Mouse (Mus musculus) midbrain, embryonic 15.5 days (tissue): ENCODE measurements around the gene Olfr147. TPM values are rescaled to one million over a fixed set of nuclear protein-coding genes. Genes with fewer than 3 reads are reported as not detected.
"Not testable (repeated sequence)": the region's sequence is repeated elsewhere in the genome, so short reads cannot be mapped to it uniquely, and the experiment has no call there.

Experiments
- ATAC-seq: fragments of 200-750 bp; cut with Nextera tagmentation; replicated peaks from 2 replicates; pipeline ENCODE4 v1.8.0; 2017; ENCODE audit warnings: moderate TSS enrichment
- H3K27ac ChIP-seq: fragments of 300-500 bp; sonication (generic); 2 replicates; pipeline ENCODE4 v1.5.1; 2015; ENCODE audit warnings: mild to moderate bottlenecking, inconsistent platforms
- H3K27me3 ChIP-seq: fragments of 300-500 bp; sonication (generic); replicated peaks from 2 replicates; pipeline ENCODE4 v1.6.1; 2015; ENCODE audit warnings: inconsistent platforms
- H3K36me3 ChIP-seq: fragments of 300-500 bp; sonication (generic); replicated peaks from 2 replicates; pipeline ENCODE4 v1.6.1; 2015; ENCODE audit warnings: inconsistent platforms
- H3K4me1 ChIP-seq: fragments of 300-500 bp; sonication (generic); 2 replicates; pipeline ENCODE4 v1.6.1; 2015; ENCODE audit warnings: inconsistent platforms
- H3K4me2 ChIP-seq: fragments of 300-500 bp; sonication (generic); 2 replicates; pipeline ENCODE4 v1.6.1; 2015; ENCODE audit warnings: inconsistent platforms, mild to moderate bottlenecking, moderate library complexity
- H3K4me3 ChIP-seq: fragments of 300-500 bp; sonication (generic); 2 replicates; pipeline ENCODE4 v1.5.1; 2015; ENCODE audit warnings: mild to moderate bottlenecking, inconsistent platforms
- H3K9ac ChIP-seq: fragments of 300-500 bp; sonication (generic); 2 replicates; pipeline ENCODE4 v1.6.1; 2015; ENCODE audit warnings: mild to moderate bottlenecking, inconsistent platforms
- H3K9me3 ChIP-seq: fragments of 300-500 bp; sonication (generic); 2 replicates; pipeline ENCODE4 v1.6.1; 2016; ENCODE audit warnings: inconsistent platforms
- WGBS: fragments of 180-500 bp; shearing (Covaris S2); methylation state at CpG from one replicate; pipeline ENCODE4 v1.1.7; 2015; ENCODE audit warnings: mixed read lengths; 5-methylcytosine and 5-hydroxymethylcytosine counted together
- polyA plus RNA-seq: library from polyadenylated mRNA; unstranded; fragments of >200 nt; fragmentation: Nextera tagmentation; extraction: Ambion mirVana; gene quantifications from 2 replicates; pipeline ENCODE4 v1.2.1, GENCODE M21; 2015

The Olfr147 gene
- not detected in 2 replicates for polyA plus RNA-seq

GRCm38 (mm10) chr9:38401398-38401797, at the start of gene Olfr147:
Gene Olfr147 (plus strand): TSS chr9:38401698.
- Histone ChIP-seq H3K27me3 (no peaks in the 10 kb centered on the region), H3K9ac (no peak within 1 kb of the TSS), H3K27ac (no peak within 1 kb of the TSS), H3K4me3 (no peak within 1 kb of the TSS), H3K4me1 (no peaks in the 10 kb centered on the region), H3K36me3 (no peaks in the 10 kb centered on the region), H3K9me3 (no peaks in the 10 kb centered on the region), H3K4me2 (no peak within 1 kb of the TSS)
- ATAC-seq, result no peak
- WGBS, result 87% methylated on average over 1 of the region's 1 CpGs

- H3K27me3 ChIP-seq, result no peaks in the 10 kb centered on the region
- WGBS, result 83% methylated on average over 2 of the region's 2 CpGs
- no peak within 1 kb of the TSS for H3K27ac ChIP-seq
- H3K4me2 ChIP-seq, result no peak within 1 kb of the TSS
- no peaks in the 10 kb centered on the region for H3K36me3 ChIP-seq
- no peaks in the 10 kb centered on the region for H3K4me1 ChIP-seq
- no peak for ATAC-seq
- H3K9me3 ChIP-seq, result no peaks in the 10 kb centered on the region
- H3K4me3 ChIP-seq, result no peak within 1 kb of the TSS
- no peak within 1 kb of the TSS for H3K9ac ChIP-seq
These were observed 34.9 kb upstream of the Olfr147 start, which contains the start of gene Olfr250 for GRCm38 (mm10) chr9:38366596-38366995. Gene Olfr250 (plus strand): TSS chr9:38366896.

GRCm38 (mm10) chr9:38376786-38377185, 24.7 kb upstream of the Olfr147 start, which contains the start of gene Olfr251:
Gene Olfr251 (plus strand): TSS chr9:38377086.
- ATAC-seq, result no peak
- 74% methylated on average over 2 of the region's 2 CpGs for WGBS
- Histone ChIP-seq H3K4me3 (no peak within 1 kb of the TSS), H3K27ac (no peak within 1 kb of the TSS), H3K9me3 (no peaks in the 10 kb centered on the region), H3K9ac (no peak within 1 kb of the TSS), H3K4me2 (no peak within 1 kb of the TSS), H3K4me1 (no peaks in the 10 kb centered on the region), H3K36me3 (no peaks in the 10 kb centered on the region), H3K27me3 (no peaks in the 10 kb centered on the region)

GRCm38 (mm10) chr9:38407502-38407901, 6.0 kb downstream of the Olfr147 start:
- not testable (repeated sequence) for H3K27me3 ChIP-seq, H3K27ac ChIP-seq, H3K9ac ChIP-seq, H3K36me3 ChIP-seq, H3K4me3 ChIP-seq, H3K9me3 ChIP-seq, ATAC-seq, H3K4me1 ChIP-seq, H3K4me2 ChIP-seq
- WGBS, result 92% methylated on average over 3 of the region's 3 CpGs

GRCm38 (mm10) chr9:38413502-38413901, 12.0 kb downstream of the Olfr147 start:
- H3K9me3 ChIP-seq, H3K36me3 ChIP-seq: not testable (repeated sequence)
- 96% methylated on average over 14 of the region's 14 CpGs for WGBS

GRCm38 (mm10) chr9:38423801-38424200, 22.3 kb downstream of the Olfr147 start:
- no peak overlapping the region for H3K4me3 ChIP-seq
- H3K4me2 ChIP-seq, result no peak overlapping the region
- no peaks in the 10 kb centered on the region for H3K36me3 ChIP-seq
- H3K9ac ChIP-seq, result no peak overlapping the region
- no peak overlapping the region for H3K27ac ChIP-seq
- no peaks in the 10 kb centered on the region for H3K9me3 ChIP-seq
- no peak for ATAC-seq
- no peaks in the 10 kb centered on the region for H3K27me3 ChIP-seq
- H3K4me1 ChIP-seq, result no peaks in the 10 kb centered on the region

More at GRCm38 (mm10) chr9:38413502-38413901, 12.0 kb downstream of the Olfr147 start:
- H3K9ac ChIP-seq, H3K27me3 ChIP-seq, H3K4me3 ChIP-seq, H3K4me2 ChIP-seq, H3K4me1 ChIP-seq, ATAC-seq, H3K27ac ChIP-seq: not testable (repeated sequence)

- no peaks in the 10 kb centered on the region for H3K9me3 ChIP-seq
- ATAC-seq, result no peak
- no peak overlapping the region for H3K4me2 ChIP-seq
- H3K27ac ChIP-seq, result no peak overlapping the region
- no peaks in the 10 kb centered on the region for H3K27me3 ChIP-seq
- 58% methylated on average over 1 of the region's 1 CpGs for WGBS
- H3K36me3 ChIP-seq, result no peaks in the 10 kb centered on the region
- H3K9ac ChIP-seq, result no peak overlapping the region
- H3K4me1 ChIP-seq, result no peaks in the 10 kb centered on the region
- H3K4me3 ChIP-seq, result no peak overlapping the region
These were observed 25.5 kb downstream of the Olfr147 start for GRCm38 (mm10) chr9:38427026-38427425.

- no peak within 1 kb of the TSS for H3K9ac ChIP-seq
- H3K27ac ChIP-seq, result no peak within 1 kb of the TSS
- H3K36me3 ChIP-seq, result no peaks in the 10 kb centered on the region
- H3K9me3 ChIP-seq, result no peaks in the 10 kb centered on the region
- ATAC-seq, result no peak
- no peak within 1 kb of the TSS for H3K4me3 ChIP-seq
- 85% methylated on average over 1 of the region's 1 CpGs for WGBS
- H3K4me2 ChIP-seq, result no peak within 1 kb of the TSS
- no peaks in the 10 kb centered on the region for H3K27me3 ChIP-seq
- no peaks in the 10 kb centered on the region for H3K4me1 ChIP-seq
These were observed 27.7 kb downstream of the Olfr147 start, which contains the start of gene Olfr901 for GRCm38 (mm10) chr9:38429155-38429554. Gene Olfr901 (plus strand): TSS chr9:38429455.

- 88% methylated on average over 5 of the region's 5 CpGs for WGBS
- no peaks in the 10 kb centered on the region for H3K4me1 ChIP-seq
These were observed 45.9 kb downstream of the Olfr147 start, which contains the start of gene Olfr902 for GRCm38 (mm10) chr9:38447352-38447751. Gene Olfr902 (plus strand): TSS chr9:38447652.

More at GRCm38 (mm10) chr9:38447352-38447751, 45.9 kb downstream of the Olfr147 start, which contains the start of gene Olfr902:
- Histone ChIP-seq H3K4me3 (no peak within 1 kb of the TSS), H3K9ac (no peak within 1 kb of the TSS), H3K36me3 (no peaks in the 10 kb centered on the region), H3K9me3 (no peaks in the 10 kb centered on the region), H3K4me2 (no peak within 1 kb of the TSS), H3K27me3 (no peaks in the 10 kb centered on the region), H3K27ac (no peak within 1 kb of the TSS)
- no peak for ATAC-seq

Other genes starting within 250 kb of the Olfr147 start
- gene Olfr891, start 220.9 kb upstream of the Olfr147 start, polyA plus RNA-seq, result not detected in 2 replicates
- gene Olfr893, start 193.3 kb upstream of the Olfr147 start, polyA plus RNA-seq, result not detected in 2 replicates
- not detected in 2 replicates for gene Olfr894, start 183.6 kb upstream of the Olfr147 start, polyA plus RNA-seq
- gene Olfr143, start 148.9 kb upstream of the Olfr147 start, polyA plus RNA-seq, result not detected in 2 replicates
- gene Olfr895, start 133.8 kb upstream of the Olfr147 start, polyA plus RNA-seq, result not detected in 2 replicates
- gene Olfr896-ps1, start 110.6 kb upstream of the Olfr147 start, polyA plus RNA-seq, result not detected in 2 replicates
- gene Olfr25, start 72.6 kb upstream of the Olfr147 start, polyA plus RNA-seq, result not detected in 2 replicates
- gene Olfr898, start 53.3 kb upstream of the Olfr147 start, polyA plus RNA-seq, result not detected in 2 replicates
- not detected in 2 replicates for gene Olfr250, start 34.8 kb upstream of the Olfr147 start, polyA plus RNA-seq
- not detected in 2 replicates for gene Olfr251, start 24.6 kb upstream of the Olfr147 start, polyA plus RNA-seq
- not detected in 2 replicates for gene Olfr901, start 27.8 kb downstream of the Olfr147 start, polyA plus RNA-seq
- gene Olfr902, start 46.0 kb downstream of the Olfr147 start, polyA plus RNA-seq, result not detected in 2 replicates
- not detected in 2 replicates for gene Olfr904, start 61.4 kb downstream of the Olfr147 start, polyA plus RNA-seq
- not detected in 2 replicates for gene Olfr905, start 69.4 kb downstream of the Olfr147 start, polyA plus RNA-seq
- not detected in 2 replicates for gene Olfr906, start 85.4 kb downstream of the Olfr147 start, polyA plus RNA-seq
- not detected in 2 replicates for gene Olfr907, start 94.1 kb downstream of the Olfr147 start, polyA plus RNA-seq
- gene Olfr911-ps1, start 119.9 kb downstream of the Olfr147 start, polyA plus RNA-seq, result not detected in 2 replicates
- not detected in 2 replicates for gene Olfr910, start 136.2 kb downstream of the Olfr147 start, polyA plus RNA-seq
- not detected in 2 replicates for gene Olfr912, start 178.5 kb downstream of the Olfr147 start, polyA plus RNA-seq
- gene Olfr913, start 191.1 kb downstream of the Olfr147 start, polyA plus RNA-seq, result not detected in 2 replicates
- gene Olfr914, start 203.4 kb downstream of the Olfr147 start, polyA plus RNA-seq, result not detected in 2 replicates